Mouse (Mus musculus) cerebellum, postnatal 36 days (tissue): Measurements from ENCODE around the gene Thrb.
A peak's percentile ranks its signal among the peaks of the same experiment; 100 is the strongest.
"Not testable (repeated sequence)": the region's sequence is repeated elsewhere in the genome, so short reads cannot be mapped to it uniquely, and the experiment has no call there.

Experiments
- DNase-seq, 2 experiments: peaks; one replicate each; pipeline ENCODE4 v3.0.0; 2021 to 2022; ENCODE audit warnings: mixed read lengths in 2 of 2

The Thrb gene

DNA sequence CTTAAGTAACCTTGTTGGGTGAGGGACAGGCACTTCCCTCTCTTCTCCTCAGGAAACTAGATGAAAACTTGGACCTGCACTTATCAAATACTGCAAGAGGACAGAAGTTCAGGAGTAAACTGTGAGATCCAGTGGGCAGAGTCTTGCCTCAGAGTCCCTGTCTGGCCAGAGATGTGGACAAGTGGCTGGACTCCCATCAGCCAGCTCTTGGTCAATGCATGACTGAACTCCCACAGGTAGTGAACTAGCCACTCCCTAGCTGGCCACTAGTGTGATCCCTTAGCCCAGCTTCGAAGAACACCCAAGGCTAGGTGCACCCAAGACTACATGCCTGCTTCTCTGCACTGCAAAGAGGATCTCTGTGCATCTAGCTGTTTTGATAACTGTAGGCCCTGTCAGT lies 234.7 kb downstream of the Thrb start:
- DNase-seq, result no peak

DNA sequence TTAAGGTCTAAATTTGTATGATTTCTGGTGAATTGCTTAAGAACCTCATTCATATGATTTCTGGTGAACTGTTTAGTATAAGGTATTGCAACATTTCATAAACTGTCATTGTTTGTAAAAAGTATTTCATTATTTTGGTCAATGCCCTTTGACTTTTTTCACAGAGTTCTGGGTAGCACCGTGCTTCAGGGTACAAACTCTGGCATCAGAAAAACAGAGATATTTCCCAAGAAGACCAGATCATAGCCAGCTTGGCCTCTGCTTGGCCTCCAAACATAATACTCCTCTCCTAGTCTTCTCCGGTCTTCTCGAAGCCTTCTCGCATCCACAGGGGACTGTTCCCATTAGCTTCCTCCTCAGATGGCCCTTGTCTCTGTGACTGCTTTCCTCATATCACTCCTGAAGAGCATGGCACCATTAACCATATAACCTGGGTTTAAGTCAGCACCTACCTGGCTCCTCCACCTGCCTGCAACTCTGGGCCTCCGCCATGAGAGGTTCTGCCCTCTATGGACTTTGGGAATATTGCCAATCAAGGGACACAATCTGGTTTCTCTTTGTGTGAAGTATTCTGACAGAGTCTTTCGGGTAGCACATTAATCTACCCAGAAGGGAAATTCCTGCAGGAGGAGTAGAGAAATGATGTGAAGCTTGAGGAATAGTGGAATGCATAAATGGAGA lies 239.8 kb downstream of the Thrb start:
- DNase-seq, result no peak

DNA sequence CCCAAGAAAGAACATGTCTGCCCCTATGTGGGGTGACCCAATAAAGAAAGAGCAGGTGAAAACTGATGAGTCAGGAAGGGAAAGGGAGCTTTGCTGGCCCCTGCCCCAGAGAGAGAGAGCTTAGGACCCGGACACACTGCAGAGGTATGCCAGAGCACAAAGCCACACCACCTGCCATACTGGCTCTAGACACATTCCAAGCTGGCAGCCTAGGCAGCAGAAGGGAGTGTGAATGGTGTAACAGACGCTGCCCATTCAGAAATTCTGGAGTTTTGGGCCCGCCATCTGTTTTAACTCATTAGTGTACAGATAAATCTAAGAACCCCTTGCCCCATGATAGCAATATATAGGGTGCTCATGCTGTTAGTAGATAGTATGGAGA lies 240.3 kb downstream of the Thrb start:
- peak; percentile 23 to 36 for DNase-seq

DNA sequence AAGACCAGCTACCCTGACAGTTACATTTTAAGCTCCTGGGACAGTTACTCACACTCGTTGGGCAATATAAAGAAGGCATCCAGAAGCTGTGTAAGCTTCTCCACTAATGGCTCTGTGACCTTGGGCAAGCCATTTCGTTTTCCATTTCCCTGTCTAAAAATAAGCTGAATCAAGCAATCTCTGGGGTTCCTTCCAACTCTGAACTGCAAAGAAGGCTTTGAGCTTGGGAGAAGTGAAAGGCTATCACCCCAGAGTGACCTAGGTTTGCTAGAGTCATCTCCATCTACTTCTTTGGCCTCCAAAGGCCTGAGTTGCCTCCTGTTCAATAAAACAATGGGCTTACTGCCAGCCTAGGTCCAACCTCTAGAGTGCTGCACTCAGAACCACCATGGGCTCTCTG lies 242.4 kb downstream of the Thrb start:
- no peak for DNase-seq

DNA sequence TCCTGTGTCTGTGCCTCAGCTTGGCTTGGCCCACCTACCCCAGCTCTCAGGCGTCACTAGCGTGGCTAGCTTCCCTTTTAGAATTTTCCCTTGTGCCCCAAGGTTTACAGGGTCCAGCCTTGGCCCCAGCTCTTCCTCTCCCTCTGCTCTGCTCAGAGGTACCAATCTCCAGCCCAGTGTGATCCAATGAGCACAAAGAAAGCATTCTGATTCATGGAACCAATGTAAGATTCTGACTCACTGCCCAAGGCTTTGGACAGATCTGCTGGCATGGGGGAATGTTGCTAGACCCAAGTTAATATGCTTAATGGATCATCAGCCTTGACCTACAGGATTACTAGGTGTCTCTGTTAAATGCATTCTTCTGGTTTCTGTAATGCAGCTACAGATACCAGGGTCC lies 243.1 kb downstream of the Thrb start:
- DNase-seq, result no peak

DNA sequence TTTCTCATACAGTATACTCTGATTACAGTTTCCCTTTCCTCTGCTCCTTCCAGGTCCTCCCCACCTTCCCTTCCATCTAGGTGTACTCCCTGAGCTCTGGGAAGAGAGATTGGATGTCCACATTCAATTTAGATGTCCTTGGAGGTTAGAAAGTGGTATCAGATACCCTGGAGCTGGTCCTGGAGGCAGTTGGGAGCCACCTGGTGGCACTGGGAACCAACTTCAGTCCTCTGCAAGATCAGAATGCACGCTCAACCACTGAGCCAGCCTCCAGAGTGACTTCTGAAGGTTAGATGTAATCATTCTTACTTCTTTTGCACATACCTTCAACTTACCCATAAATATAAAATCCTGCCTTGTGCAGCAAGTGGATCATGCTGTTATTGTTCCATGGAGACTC lies 244.5 kb downstream of the Thrb start:
- no peak for DNase-seq

DNA sequence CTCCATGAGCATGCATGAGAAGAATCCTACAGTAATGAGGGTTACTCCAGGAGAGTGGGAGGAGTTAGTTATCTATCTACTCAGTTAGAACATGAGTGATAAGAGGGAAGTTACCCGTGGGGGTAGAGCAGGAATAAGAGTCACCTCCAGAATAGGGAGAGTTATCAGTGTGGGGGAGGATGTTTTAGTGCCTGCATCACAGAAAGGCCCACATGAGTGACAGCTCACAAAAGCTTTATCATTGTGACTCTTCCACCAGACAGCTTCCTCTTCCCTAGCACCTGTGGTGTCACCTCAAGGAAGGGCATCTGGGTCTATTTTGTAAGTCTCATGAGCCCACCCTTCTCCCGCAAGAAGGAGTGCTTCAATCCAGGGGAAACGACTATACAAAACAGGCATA lies 245.6 kb downstream of the Thrb start:
- DNase-seq, result no peak

DNA sequence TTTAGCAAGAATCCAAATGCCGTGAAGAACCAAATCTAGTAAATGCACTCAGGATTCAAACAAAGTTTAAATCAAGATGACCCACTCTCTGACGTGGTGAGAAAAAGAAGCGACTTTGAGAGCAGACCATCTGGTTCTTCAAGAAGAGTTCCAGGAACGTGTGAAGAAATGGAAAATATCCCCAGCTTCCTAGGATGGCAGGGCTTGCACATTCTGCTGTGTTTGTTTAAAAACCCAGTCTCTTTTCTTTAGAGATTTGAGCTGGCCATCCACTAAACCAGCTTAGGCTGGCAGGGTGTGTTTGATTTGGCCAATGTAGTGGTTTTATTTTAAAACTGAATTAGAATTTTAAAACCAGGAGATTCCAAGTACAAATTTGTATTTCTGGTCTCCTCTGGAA lies 246.9 kb downstream of the Thrb start:
- DNase-seq, result no peak

DNA sequence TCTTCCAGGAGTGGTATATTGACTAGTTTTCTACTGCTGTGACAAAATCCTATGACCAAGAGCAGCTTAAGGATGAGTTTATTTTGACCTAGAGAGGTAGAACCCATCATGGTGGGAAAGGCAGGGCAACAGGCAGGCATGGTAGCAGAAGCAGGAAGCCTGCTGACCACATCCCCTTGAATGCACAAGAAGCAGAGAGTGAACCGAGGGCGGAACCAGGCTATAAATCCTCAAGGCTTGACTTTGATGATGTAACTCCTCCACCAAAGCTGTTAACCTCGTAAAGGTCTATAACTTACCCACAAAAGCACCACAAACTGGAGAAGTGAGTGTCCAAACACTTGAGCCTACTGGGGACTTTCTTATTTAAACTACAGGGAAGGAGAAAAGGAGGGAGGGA lies 251.1 kb downstream of the Thrb start:
- DNase-seq, result no peak

DNA sequence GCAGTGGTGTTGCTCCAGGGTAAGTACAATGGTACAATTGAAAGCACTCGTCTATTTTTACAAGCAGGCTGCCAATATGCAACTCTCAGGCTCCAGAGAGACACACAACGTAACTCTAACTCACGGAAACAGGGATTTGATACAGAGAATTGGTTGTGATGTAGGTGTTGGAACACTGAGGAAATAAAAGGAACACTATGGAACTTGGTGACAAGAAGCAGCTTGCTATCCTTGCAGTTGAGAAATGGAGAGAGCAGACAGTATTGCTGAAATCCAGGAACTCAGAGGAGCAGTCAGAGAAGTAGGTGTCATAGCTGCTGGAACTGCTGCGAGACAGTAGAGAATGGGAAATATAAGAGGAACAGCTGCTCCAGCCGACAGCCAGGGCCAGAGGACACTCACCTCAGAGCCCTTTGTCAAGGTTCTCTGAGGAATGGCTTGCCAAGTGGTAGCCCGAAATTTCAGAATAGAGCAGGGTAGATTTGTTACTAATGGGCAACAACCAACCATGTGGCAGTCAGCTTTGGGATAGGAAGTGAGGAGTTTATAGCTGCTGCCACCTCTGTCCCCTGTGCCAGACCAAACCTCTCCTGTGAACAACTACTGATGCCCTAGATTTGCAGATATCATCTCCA lies 252.6 kb downstream of the Thrb start:
- DNase-seq, result no peak

DNA sequence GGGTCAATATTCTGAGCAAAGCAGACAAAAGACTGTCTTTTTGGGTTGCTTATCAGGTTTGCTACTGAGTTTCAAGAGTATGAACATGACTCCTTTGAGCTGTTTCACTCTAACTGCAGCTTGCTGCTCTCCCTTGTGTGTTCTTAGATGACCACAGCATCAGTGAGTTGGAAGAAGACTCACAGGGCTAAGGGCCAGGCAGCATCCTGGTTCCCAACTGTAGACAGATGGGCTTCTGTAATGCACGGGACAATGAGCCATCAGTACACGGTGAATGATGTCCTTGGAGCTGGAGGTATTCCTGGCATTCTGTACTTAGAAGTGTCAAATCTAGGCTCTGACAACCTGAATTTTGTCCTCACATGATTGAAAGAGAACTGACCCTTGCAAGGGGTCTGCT lies 255.5 kb downstream of the Thrb start:
- DNase-seq, result peak; percentile 11 to 12

DNA sequence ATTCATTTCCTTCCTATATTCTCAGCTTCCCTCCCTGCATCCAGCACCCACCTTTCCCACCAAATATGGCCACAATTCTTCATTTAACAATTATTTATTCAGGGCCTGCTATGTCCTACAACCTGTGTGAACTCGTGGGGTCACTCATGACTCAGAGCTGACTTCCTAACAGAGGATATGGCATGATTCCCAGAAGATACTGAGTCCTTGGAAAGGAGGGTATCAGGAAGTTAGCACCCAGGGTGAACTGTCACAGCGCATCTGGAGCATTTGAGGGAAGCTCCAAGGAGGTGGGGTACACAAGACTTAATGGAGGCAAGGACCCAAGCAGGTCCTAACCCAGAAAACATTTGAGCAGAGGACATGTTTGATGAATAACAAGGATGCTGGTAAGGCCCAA lies 256.6 kb downstream of the Thrb start:
- DNase-seq, result no peak

DNA sequence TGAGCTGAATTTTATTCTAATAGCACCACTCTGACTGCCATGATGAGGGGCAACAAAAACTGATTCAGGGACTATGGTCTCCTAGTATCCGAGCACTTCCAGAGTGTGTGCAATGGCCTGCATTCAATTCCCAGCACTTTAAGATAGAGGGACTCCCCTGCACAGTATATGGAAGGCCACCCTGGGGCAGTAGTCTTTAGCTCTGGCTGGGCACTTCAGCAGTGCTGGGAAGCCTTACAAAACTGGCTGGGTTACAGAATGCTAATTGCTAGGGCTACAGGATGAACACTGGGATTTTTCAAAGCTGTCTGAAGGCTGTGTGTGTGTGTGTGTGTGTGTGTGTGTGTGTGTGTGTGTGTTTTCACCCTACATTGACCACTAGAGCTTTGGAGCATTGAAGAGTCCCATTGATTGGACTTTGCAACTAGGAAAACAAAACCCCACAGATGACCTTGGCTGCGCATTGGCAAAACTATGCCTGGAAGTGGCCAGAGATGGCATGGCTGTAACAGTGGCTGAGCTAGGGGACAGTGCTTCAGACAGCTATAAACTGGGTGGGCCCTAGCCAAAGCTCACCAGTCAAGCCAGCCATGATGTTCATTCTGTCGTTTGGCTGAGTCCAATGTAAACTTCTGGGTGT lies 257.2 kb downstream of the Thrb start:
- DNase-seq, result no peak

DNA sequence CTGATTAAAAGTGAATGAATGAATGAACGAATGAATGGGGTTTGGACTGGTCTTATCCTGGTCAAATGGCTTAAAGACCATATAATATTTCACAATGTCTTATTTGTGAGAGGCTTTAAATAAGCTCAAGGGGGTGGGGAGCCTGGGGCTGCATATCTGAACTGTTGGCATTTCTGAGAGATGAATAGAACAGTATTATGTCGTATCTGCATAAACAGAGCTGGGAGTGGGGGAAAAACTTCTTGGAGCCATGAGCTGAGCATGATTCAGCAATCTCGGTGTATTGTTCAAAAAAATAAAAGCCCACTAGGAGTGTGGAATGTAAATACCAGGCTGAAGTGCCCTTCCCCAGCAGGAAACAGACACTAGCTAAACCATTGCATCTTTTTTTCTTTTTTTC lies 257.8 kb downstream of the Thrb start:
- no peak for DNase-seq

DNA sequence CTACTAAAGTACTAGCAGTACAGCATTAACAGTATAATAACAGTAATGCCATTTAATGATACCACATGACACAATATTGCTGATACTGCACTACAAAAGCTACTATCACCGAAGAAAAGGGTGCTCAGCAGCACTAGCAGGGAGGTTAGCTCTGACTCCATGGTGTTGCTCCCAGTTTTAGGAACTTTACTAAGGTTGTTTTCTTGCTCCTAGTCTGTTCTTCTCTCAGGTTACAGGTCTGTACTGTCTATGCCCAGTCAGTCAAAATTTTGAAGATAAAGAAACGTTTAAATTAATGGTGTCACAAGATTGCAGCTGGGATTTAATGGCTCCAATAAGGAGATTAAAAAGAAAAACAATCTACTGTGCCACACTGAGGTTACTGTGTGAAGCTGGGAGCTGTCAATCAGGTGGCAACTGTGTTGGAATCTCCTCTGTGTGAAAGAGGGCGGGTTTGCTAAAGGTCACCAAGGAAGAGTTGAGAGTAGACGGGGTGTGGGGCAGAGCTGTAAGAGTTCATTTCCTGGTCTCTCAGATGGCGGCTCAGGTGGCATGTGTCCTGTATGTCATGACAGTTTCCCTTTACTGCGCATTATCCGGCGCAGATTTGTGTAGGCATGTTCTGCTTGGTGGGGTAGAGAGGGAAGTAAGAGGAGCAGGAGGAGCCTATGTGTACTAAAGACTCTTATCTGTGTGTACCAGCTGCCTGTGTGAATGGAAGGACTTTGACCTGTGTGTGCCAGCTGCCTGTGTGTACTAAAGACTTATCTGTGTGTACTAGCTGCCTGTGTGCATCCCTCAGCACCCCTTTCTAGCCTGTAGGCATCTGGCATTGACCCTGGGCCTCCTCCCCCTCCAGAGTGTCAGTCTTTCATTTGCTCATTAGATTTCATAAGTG lies 263.0 kb downstream of the Thrb start:
- DNase-seq, result no peak

DNA sequence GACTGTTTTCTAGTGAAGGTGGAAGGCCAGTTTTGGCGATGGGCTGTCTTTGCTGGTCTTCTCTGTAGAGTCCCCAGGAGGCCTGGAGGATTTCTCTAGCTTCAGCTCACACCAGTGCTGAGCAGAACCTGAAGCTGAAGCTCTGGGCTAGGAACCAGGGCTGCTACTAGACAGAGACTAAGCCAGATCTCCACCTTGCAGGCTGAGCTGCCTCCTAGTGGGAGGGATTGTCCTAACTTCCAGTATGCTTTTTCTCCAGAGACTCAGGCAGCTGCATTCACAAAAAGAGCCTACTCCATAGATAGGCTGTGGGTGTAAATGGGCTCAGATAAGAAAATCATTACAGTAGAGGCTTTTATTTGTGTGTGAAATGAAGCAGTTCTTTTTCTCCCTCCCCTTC lies 267.4 kb downstream of the Thrb start:
- peak; percentile 38 to 44 for DNase-seq

DNA sequence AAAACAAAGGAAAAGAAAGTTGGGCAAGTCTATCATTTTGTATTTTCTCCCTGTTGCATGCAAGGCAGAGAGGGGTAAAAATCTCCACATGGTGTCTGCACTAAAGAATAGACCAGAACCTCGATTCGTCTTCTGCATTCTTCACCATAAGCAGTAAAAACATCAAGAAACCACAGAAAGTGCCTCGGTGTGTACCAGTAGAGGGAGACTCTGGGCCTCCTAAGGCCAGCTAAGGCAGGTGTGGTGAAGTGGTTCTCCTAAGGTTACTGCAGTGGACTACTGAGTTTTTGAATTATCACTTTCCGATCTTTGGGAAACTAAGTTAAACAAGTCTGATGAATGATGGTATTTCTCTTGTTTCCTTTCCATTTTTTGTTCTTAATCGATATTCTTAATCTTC lies 269.5 kb downstream of the Thrb start:
- DNase-seq, result no peak

DNA sequence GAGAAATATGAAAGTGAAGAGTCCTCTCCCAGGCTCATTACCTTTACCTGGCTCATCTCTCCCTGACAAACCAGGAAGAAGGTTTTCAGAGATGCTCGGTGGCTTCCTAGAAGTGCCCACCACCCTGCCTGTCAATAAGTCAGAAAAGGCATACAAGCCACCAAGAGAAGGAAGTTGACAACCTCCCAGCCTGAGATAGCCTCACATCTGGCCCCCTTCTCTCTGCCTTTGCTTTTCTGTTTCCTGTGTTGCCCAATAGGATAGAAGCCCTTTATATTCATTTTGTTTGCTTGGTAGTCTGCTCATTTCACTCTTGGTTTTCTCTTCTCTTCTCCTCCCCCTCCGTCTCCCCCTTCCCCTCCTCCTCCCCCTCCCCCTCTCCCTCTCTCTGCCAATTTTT lies 273.4 kb downstream of the Thrb start:
- no peak for DNase-seq

DNA sequence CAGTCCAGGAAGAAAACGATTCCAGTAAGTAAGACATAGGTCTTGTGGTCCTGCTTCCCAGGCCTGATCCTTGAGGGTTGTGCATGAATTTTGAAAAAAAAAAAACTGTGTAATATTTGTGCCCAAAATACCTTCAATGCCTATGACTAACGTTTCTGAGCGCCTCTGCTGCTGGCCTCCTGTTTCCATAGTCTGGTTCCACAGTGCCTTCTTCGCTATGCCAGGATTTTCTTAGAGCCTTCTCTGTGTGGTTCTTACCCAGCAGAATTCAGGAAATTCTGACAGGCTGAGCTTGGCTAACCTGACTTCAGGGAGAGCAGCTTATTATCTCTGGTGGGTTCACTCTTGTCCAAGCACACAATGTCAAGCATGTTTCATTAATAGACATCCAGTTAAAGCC lies 274.7 kb downstream of the Thrb start:
- not testable (repeated sequence) for DNase-seq

DNA sequence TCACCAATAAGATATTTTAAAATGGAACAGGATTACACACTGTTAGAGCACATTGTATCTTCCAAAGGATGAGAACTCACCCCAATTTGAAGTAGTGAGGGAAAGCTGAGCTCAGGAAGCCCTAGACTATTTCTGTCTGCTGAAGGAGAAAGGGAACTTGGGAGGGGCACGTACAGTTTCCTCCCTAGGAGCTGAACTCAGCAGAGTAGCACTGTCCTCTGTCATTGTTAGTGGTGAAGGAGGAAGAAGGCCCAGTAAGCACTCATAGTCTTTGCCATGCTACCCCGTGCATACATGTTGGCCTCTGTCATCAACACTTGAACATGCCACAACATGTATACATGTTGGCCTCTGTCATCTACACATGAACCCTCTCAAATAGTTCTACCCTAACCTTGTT lies 294.0 kb downstream of the Thrb start:
- DNase-seq, result no peak

DNA sequence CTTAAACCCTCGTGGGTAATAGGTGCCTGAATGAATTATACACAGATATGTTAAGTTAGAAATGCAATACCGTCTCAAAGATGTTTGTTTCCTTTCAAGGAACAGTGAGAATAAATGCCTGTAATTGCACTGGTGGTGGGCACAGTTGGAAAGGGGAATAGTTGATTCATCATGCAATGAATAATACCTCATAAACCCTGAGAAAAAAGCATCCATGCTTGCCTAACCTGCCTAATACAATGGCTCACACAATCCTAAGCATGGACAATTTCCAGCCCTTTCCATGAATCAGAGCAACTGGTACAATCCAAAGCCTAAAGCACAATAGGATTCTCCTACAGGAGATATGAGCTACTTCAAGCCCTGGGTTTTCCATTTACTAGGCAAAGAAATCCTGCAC lies 299.8 kb downstream of the Thrb start:
- no peak for DNase-seq

DNA sequence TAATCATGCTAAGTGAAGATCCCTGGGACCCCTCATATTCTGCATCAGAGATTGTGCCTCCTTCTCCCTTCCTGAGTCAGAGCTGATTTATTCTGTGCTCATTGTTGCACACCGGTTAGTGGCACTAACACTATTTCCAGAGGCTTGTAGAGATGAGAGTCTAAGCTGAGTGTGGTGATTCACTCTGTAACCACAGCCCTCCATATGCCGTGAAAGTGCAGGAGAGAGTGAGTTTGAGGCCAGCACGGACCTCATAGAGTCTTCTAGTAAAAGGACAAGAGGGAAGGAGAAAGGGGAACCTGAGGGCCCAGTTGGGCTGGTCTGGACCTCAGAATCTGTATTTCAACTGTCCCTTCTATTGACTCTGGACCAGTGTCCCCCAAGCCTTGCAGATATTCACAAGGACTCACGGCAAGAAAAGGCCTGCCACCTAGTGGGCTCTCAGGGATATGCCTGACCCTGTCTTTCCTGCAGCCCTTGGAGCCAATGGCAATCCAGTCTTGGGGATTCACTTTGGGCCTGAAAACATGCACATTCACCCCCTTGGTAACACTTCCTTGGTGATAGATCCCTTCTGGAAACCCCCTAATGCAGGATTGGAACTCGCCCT lies 307.2 kb downstream of the Thrb start:
- peak; percentile 47 to 52 for DNase-seq

DNA sequence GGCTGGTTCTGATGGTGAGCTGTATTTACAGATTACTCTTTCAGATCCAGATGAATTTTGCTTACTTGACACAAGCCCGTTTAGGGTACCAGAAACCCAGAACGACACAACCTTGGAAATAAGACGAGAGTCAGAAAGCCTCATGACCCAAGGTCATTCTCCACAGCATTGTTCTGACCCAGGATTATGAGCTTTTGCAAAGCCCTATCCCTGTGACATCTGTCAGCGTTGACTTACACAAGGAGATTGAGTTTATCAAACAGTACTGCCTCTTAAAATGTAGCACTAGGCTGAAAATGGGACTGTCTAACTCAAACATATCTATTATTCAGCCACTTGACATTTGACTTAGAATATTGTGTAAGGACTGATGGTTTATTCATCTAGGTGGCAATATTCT lies 312.1 kb downstream of the Thrb start:
- DNase-seq, result no peak
